Mouse (Mus musculus) midbrain, postnatal 0 days (tissue): ENCODE data around the gene Parn. TPM values are rescaled to one million over a fixed set of nuclear protein-coding genes. Genes with fewer than 3 reads are reported as not detected.
A peak's percentile ranks its signal among the peaks of the same experiment; 100 is the strongest.

Experiments
- ATAC-seq: fragments of 200-750 bp; cut with Nextera tagmentation; 2 replicates; pipeline ENCODE4 v1.8.0; 2017; ENCODE audit warnings: moderate number of reproducible peaks, mild to moderate bottlenecking, moderate TSS enrichment, moderate library complexity; ENCODE audit not compliant: low FRiP score
- DNase-seq: peaks from one replicate; pipeline ENCODE4 v3.0.0-alpha.2; 2015; ENCODE audit warnings: low spot score
- H3K27ac ChIP-seq: fragments of 300-500 bp; sonication (generic); 2 replicates; pipeline ENCODE4 v1.5.1; 2014; ENCODE audit warnings: low read depth, mild to moderate bottlenecking, low read length, mixed read lengths
- H3K27me3 ChIP-seq: fragments of 300-500 bp; sonication (generic); 2 replicates; pipeline ENCODE4 v1.6.1; 2014; ENCODE audit warnings: low read length, control low read depth, mixed read lengths; ENCODE audit not compliant: insufficient read depth
- H3K36me3 ChIP-seq: fragments of 300-500 bp; sonication (generic); 2 replicates; pipeline ENCODE4 v1.6.1; 2014; ENCODE audit warnings: low read length, control low read depth, mixed read lengths; ENCODE audit not compliant: insufficient read depth
- H3K4me1 ChIP-seq: fragments of 300-500 bp; sonication (generic); 2 replicates; pipeline ENCODE4 v1.6.1; 2014; ENCODE audit warnings: mild to moderate bottlenecking, control low read depth, antibody characterized with exemption, low read length, mixed read lengths; ENCODE audit not compliant: insufficient read depth
- H3K4me2 ChIP-seq: fragments of 300-500 bp; sonication (generic); 2 replicates; pipeline ENCODE4 v1.6.1; 2014; ENCODE audit warnings: low read depth, mild to moderate bottlenecking, low read length, mixed read lengths; ENCODE audit not compliant: poor library complexity, severe bottlenecking
- H3K4me3 ChIP-seq: fragments of 300-500 bp; sonication (generic); 2 replicates; pipeline ENCODE4 v1.5.1; 2014; ENCODE audit warnings: low read depth, mild to moderate bottlenecking, low read length, moderate library complexity
- H3K9ac ChIP-seq: fragments of 300-500 bp; sonication (generic); replicated peaks from 2 replicates; pipeline ENCODE4 v1.6.1; 2014; ENCODE audit warnings: mild to moderate bottlenecking, low read length, moderate library complexity, mixed read lengths; ENCODE audit not compliant: poor library complexity, severe bottlenecking
- H3K9me3 ChIP-seq: fragments of 300-500 bp; sonication (generic); 2 replicates; pipeline ENCODE4 v1.6.1; 2016; ENCODE audit warnings: low read length, control low read depth
- CTCF ChIP-seq: IDR thresholded peaks from 2 replicates; pipeline ENCODE4 v1.5.1; 2016; ENCODE audit warnings: antibody characterized with exemption, mild to moderate bottlenecking
- WGBS: fragments of 180-500 bp; shearing (Covaris S2); extraction: QIAGEN DNeasy Blood & Tissue Kit; methylation state at CpG from one replicate; pipeline ENCODE4 v1.1.7; 2014; 5-methylcytosine and 5-hydroxymethylcytosine counted together
- polyA plus RNA-seq: library from polyadenylated mRNA; unstranded; fragments of >200 nt; fragmentation: Nextera tagmentation; extraction: Ambion mirVana; gene quantifications from 2 replicates; pipeline ENCODE4 v1.2.1, GENCODE M21; 2015
- total RNA-seq: library from RNA; depleted of rRNA; stranded (reverse); fragments of >200 nt; gene quantifications from 2 replicates; pipeline ENCODE4 v1.2.3, GENCODE M21; 2014

Gene Parn
- total and polyA plus RNA-seq, 2 experiments from 2014 or later: 11.8 to 28.0 TPM

DNA sequence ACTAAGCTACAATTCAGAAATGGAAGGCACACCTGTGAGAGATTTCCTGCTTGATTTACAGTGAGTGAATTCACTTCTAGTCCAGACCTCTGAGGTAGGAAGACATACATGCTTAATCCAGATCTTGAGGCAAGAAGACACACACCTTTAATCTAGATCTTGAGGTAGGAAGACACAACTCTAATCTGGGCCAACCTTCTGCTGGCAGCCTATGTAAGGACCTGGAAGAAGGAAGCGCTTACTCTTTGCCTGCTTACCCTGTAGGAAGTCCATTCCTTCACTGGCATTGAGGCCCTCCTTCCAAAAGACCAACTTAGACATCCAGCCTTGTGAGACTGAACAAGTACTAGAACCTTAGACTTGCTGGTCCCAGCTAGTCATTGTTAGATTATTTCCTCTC is 1.3 kb upstream of the Parn start:
- Histone ChIP-seq H3K27me3 (no peaks in the 10 kb centered on the region), H3K4me3 (no peak overlapping the region), H3K9ac (no peak overlapping the region), H3K36me3 (peaks cover 7% of the 10 kb centered on the region; the same call in 1 of the 2 replicates), H3K4me1 (no peaks in the 10 kb centered on the region; the same call in 1 of the 2 replicates), H3K9me3 (no peaks in the 10 kb centered on the region), H3K27ac (no peak overlapping the region), H3K4me2 (no peak overlapping the region)
- no peak for ATAC-seq
- DNase-seq: no peak
- TF ChIP-seq CTCF: no peak
- WGBS: 93% methylated on average over 1 of the region's 1 CpGs

DNA sequence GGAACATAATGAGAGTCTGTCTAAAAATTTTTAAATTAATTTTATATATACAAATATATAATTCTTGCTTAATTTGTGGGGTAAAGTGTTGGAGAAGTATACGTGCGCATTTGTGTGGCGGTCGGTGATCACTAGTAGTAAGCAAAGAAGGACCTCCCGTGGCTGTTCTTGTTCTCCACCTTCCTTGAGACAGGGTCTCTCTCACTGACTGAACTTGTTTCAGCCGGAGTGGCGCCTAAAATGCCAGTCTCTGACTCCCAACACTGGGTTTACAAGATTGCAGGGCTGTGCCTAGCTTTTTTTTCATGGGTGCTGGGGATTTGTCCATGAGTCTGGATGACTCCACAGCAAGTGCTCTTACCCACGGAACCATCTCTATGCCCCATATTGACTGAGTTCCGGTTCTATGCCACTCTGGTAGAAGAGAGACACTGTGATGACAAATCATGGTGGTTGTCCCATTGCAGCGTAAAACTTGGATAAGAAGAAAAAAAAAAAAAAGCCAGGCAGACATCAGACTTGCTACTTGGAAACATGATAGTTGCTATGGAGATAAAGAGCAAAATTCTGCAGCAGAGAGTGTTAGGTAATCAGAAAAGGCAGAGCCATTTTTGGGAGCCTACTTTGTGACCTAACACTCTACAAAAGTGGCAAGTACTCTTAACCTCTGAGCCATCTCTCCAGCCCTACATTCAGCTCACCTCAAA is 585 bp upstream of the Parn start:
- no peaks in the 10 kb centered on the region for H3K27me3 ChIP-seq
- no peak for DNase-seq
- no peak overlapping the region for H3K9ac ChIP-seq
- H3K4me1 ChIP-seq: no peaks in the 10 kb centered on the region; the same call in 1 of the 2 replicates
- peak overlapping the region; percentile 69 for H3K4me3 ChIP-seq
- 0 out of 2 replicates have a peak overlapping the region, but pooled peaks have one; percentile 58 for H3K27ac ChIP-seq
- peak overlapping the region; percentile 87 for H3K4me2 ChIP-seq
- H3K9me3 ChIP-seq: no peaks in the 10 kb centered on the region
- peaks cover 8% of the 10 kb centered on the region; the same call in 1 of the 2 replicates for H3K36me3 ChIP-seq
- WGBS: 82% methylated on average over 10 of the region's 10 CpGs
- no peak for ATAC-seq
- no peak for TF ChIP-seq CTCF

DNA sequence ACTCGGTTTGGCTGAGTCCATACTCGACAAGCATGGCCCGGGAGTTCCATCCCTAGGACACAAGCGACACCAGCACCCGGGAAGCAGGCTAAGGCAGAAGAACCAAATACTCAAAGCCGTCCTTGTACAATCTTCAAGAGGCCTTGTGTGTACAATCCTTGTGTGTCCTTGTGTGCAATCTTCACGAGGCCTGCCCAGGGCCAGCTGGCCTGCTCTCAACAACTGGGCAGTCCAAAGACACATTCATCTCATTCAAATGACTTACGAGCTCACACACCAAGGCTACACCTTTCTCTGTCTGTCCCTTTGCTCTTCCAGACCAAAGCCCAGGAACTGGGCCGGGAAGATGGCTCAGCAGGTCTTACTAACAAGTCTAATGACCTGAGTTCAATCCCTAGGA is 7.2 kb downstream of the Parn start:
- Histone ChIP-seq H3K4me2 (no peak overlapping the region), H3K9ac (no peak overlapping the region), H3K4me1 (no peaks in the 10 kb centered on the region), H3K27ac (no peak overlapping the region), H3K27me3 (no peaks in the 10 kb centered on the region), H3K36me3 (peaks cover 26% of the 10 kb centered on the region), H3K9me3 (no peaks in the 10 kb centered on the region), H3K4me3 (no peak overlapping the region)
- ATAC-seq (no peak), DNase-seq (no peak)
- WGBS: 98% methylated on average over 9 of the region's 9 CpGs
- no peak for TF ChIP-seq CTCF

DNA sequence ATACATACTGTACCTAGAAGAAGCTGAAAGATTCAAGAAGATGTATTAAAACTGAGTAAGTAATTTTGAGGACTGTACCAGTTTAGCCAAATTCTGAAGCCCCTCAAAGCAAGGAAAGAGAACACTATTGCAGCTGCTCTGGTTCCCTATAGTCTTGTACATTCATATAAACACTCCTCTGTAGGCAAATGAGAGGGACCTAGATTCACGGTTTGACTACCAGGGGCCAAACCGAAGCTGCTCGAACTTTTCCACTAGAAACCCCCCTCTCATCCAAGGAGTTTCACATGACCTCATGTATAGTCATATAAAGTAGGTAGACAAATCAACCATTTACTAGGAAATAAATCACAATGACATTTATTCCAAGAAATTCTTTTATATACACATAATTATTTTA is 9.1 kb downstream of the Parn start:
- no peak for TF ChIP-seq CTCF
- ATAC-seq (no peak), DNase-seq (no peak)
- H3K27ac ChIP-seq: no peak overlapping the region
- H3K27me3 ChIP-seq: no peaks in the 10 kb centered on the region
- H3K36me3 ChIP-seq: peaks cover 23% of the 10 kb centered on the region
- H3K4me3 ChIP-seq: no peak overlapping the region
- no peaks in the 10 kb centered on the region for H3K4me1 ChIP-seq
- 98% methylated on average over 3 of the region's 3 CpGs for WGBS
- H3K9me3 ChIP-seq: no peaks in the 10 kb centered on the region
- H3K4me2 ChIP-seq: no peak overlapping the region
- no peak overlapping the region for H3K9ac ChIP-seq

DNA sequence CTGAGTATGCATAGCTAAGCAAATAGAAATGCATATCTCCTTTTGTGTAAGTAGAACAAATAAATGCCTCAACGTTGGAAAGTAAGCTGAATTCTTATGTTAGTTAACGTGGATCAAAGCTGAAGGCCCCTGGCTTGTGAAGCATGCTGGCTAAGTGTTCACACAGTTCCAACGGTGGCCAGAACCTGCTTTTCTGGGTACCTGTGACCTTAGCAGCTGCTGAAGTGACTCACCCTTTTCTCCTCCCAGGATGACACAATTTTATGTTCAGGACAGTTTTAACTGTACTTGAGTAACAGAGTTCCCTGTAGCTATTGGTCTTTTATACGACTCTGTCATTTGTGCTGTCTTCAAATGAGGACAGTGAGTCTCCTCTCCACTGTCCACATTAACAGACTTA is 22.0 kb downstream of the Parn start:
- Histone ChIP-seq H3K4me3 (no peak overlapping the region), H3K36me3 (peaks cover 22% of the 10 kb centered on the region; the same call in 1 of the 2 replicates), H3K9me3 (no peaks in the 10 kb centered on the region), H3K27me3 (no peaks in the 10 kb centered on the region), H3K4me2 (no peak overlapping the region), H3K4me1 (no peaks in the 10 kb centered on the region), H3K9ac (no peak overlapping the region), H3K27ac (no peak overlapping the region)
- DNase-seq: no peak
- no peak for TF ChIP-seq CTCF
- 84% methylated on average over 4 of the region's 4 CpGs for WGBS
- ATAC-seq: no peak

DNA sequence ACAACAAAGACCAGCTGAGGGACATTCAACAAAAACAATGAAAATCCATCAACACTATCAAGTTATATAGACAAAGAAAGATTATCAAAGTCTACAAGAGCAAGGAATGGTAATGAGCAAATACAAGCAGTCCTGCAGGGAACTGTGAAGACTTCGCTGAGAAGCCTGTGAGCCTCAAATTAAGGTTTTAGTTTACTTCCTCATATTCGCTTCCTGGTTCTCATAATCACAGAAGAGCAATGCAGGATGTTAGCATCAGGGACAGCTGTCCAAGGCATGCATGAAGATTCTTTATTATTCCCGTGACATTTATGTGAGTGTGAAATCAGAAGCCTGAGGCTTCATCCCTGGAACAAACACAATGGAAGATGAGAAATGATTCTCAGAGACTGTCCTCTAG is 23.5 kb downstream of the Parn start:
- DNase-seq (no peak), ATAC-seq (no peak)
- no peak for TF ChIP-seq CTCF
- Histone ChIP-seq H3K27me3 (no peaks in the 10 kb centered on the region), H3K27ac (no peak overlapping the region), H3K4me1 (no peaks in the 10 kb centered on the region), H3K9me3 (no peaks in the 10 kb centered on the region), H3K36me3 (peaks cover 14% of the 10 kb centered on the region; the same call in 1 of the 2 replicates), H3K4me2 (no peak overlapping the region), H3K9ac (no peak overlapping the region), H3K4me3 (no peak overlapping the region)
- WGBS: 92% methylated on average over 3 of the region's 3 CpGs
